Mouse (Mus musculus): ENCODE data around the gene Anp32e. TPM values are rescaled to one million over a fixed set of nuclear protein-coding genes. Genes with fewer than 3 reads are reported as not detected.
"Not testable (repeated sequence)": the region's sequence is repeated elsewhere in the genome, so short reads cannot be mapped to it uniquely, and the experiment has no call there.

Anp32e gene
- polyA plus RNA-seq, 1 experiment from 2014 or later, result 167 TPM

GRCm38 (mm10) chr3:95972873-95973634, 44.0 kb downstream of the Anp32e start:
- 7% methylated on average over 34 of the region's 34 CpGs for WGBS
- Histone ChIP-seq H3K9me3 (replicated peaks; ENCODE audit: control insufficient read depth, low read length) (no peaks in the 10 kb centered on the region), H3K36me3 (ENCODE audit: control insufficient read depth, insufficient read depth, low read length) (no peaks in the 10 kb centered on the region), H3K4me1 (ENCODE audit: control insufficient read depth, insufficient read depth, low read length) (no peaks in the 10 kb centered on the region), H3K27me3 (ENCODE audit: control insufficient read depth, insufficient read depth, low read length) (no peaks in the 10 kb centered on the region; the same call in 1 of the 2 replicates), H3K9ac (ENCODE audit: low read length) (peak overlapping the region; percentile 76), H3K27ac (ENCODE audit: low read length) (peak overlapping the region; percentile 14), H3K4me3 (replicated peaks; ENCODE audit: low read length) (peak overlapping the region; percentile 39), H3K4me2 (ENCODE audit: low read depth, low read length) (peak overlapping the region; percentile 71)
- no peak for ATAC-seq (ENCODE audit: insufficient read depth, low FRiP score)

GRCm38 (mm10) chr3:95977079-95977478, 48.0 kb downstream of the Anp32e start:
- ATAC-seq (ENCODE audit: insufficient read depth, low FRiP score), result no peak

GRCm38 (mm10) chr3:95977587-95977986, 48.5 kb downstream of the Anp32e start:
- H3K27me3 ChIP-seq (ENCODE audit: control insufficient read depth, insufficient read depth, low read length); H3K4me1 ChIP-seq (ENCODE audit: control insufficient read depth, insufficient read depth, low read length); H3K27ac ChIP-seq (ENCODE audit: low read length); H3K9ac ChIP-seq (ENCODE audit: low read length); H3K36me3 ChIP-seq (ENCODE audit: control insufficient read depth, insufficient read depth, low read length); H3K4me3 ChIP-seq (replicated peaks; ENCODE audit: low read length); ATAC-seq (ENCODE audit: insufficient read depth, low FRiP score); H3K4me2 ChIP-seq (ENCODE audit: low read depth, low read length); H3K9me3 ChIP-seq (replicated peaks; ENCODE audit: control insufficient read depth, low read length): not testable (repeated sequence)
- WGBS, result 97% methylated on average over 6 of the region's 7 CpGs

More at GRCm38 (mm10) chr3:95977079-95977478, 48.0 kb downstream of the Anp32e start:
- Histone ChIP-seq H3K4me3 (replicated peaks; ENCODE audit: low read length) (no peak overlapping the region), H3K36me3 (ENCODE audit: control insufficient read depth, insufficient read depth, low read length) (no peaks in the 10 kb centered on the region), H3K27ac (ENCODE audit: low read length) (no peak overlapping the region), H3K9ac (ENCODE audit: low read length) (no peak overlapping the region), H3K4me1 (ENCODE audit: control insufficient read depth, insufficient read depth, low read length) (no peaks in the 10 kb centered on the region), H3K4me2 (ENCODE audit: low read depth, low read length) (no peak overlapping the region), H3K27me3 (ENCODE audit: control insufficient read depth, insufficient read depth, low read length) (no peaks in the 10 kb centered on the region; the same call in 1 of the 2 replicates), H3K9me3 (replicated peaks; ENCODE audit: control insufficient read depth, low read length) (no peaks in the 10 kb centered on the region)
- WGBS, result 53% methylated on average over 3 of the region's 3 CpGs

- no peak for ATAC-seq (ENCODE audit: insufficient read depth, low FRiP score)
- 73% methylated on average over 9 of the region's 9 CpGs for WGBS
- H3K27me3 ChIP-seq (ENCODE audit: control insufficient read depth, insufficient read depth, low read length), result no peaks in the 10 kb centered on the region; the same call in 1 of the 2 replicates
- H3K36me3 ChIP-seq (ENCODE audit: control insufficient read depth, insufficient read depth, low read length), result no peaks in the 10 kb centered on the region
- no peak overlapping the region for H3K27ac ChIP-seq (ENCODE audit: low read length)
- no peak overlapping the region for H3K4me3 ChIP-seq (replicated peaks; ENCODE audit: low read length)
- H3K9ac ChIP-seq (ENCODE audit: low read length), result no peak overlapping the region
- no peaks in the 10 kb centered on the region for H3K9me3 ChIP-seq (replicated peaks; ENCODE audit: control insufficient read depth, low read length)
- H3K4me2 ChIP-seq (ENCODE audit: low read depth, low read length), result no peak overlapping the region
- H3K4me1 ChIP-seq (ENCODE audit: control insufficient read depth, insufficient read depth, low read length), result no peaks in the 10 kb centered on the region
Measured at GRCm38 (mm10) chr3:95978265-95978664, 49.2 kb downstream of the Anp32e start.

- H3K9me3 ChIP-seq (replicated peaks; ENCODE audit: control insufficient read depth, low read length), result no peaks in the 10 kb centered on the region
- ATAC-seq (ENCODE audit: insufficient read depth, low FRiP score), result no peak
- H3K4me3 ChIP-seq (replicated peaks; ENCODE audit: low read length), result no peak overlapping the region
- H3K27me3 ChIP-seq (ENCODE audit: control insufficient read depth, insufficient read depth, low read length), result no peaks in the 10 kb centered on the region
- 82% methylated on average over 12 of the region's 12 CpGs for WGBS
- no peaks in the 10 kb centered on the region for H3K36me3 ChIP-seq (ENCODE audit: control insufficient read depth, insufficient read depth, low read length)
- H3K9ac ChIP-seq (ENCODE audit: low read length), result no peak overlapping the region
- no peak overlapping the region for H3K4me2 ChIP-seq (ENCODE audit: low read depth, low read length)
- peaks cover 7% of the 10 kb centered on the region; the same call in 1 of the 2 replicates for H3K4me1 ChIP-seq (ENCODE audit: control insufficient read depth, insufficient read depth, low read length)
- H3K27ac ChIP-seq (ENCODE audit: low read length), result no peak overlapping the region
Measured at GRCm38 (mm10) chr3:95980276-95980970, 51.4 kb downstream of the Anp32e start.

- ATAC-seq (ENCODE audit: insufficient read depth, low FRiP score), result no peak
- Histone ChIP-seq H3K27ac (ENCODE audit: low read length) (no peak overlapping the region), H3K27me3 (ENCODE audit: control insufficient read depth, insufficient read depth, low read length) (no peaks in the 10 kb centered on the region), H3K9ac (ENCODE audit: low read length) (no peak overlapping the region), H3K4me1 (ENCODE audit: control insufficient read depth, insufficient read depth, low read length) (peaks cover 24% of the 10 kb centered on the region), H3K4me2 (ENCODE audit: low read depth, low read length) (no peak overlapping the region), H3K36me3 (ENCODE audit: control insufficient read depth, insufficient read depth, low read length) (no peaks in the 10 kb centered on the region), H3K9me3 (replicated peaks; ENCODE audit: control insufficient read depth, low read length) (no peaks in the 10 kb centered on the region), H3K4me3 (replicated peaks; ENCODE audit: low read length) (no peak overlapping the region)
- 89% methylated on average over 4 of the region's 4 CpGs for WGBS
Measured at GRCm38 (mm10) chr3:95982129-95982528, 53.1 kb downstream of the Anp32e start.

GRCm38 (mm10) chr3:95985209-95986000, 56.4 kb downstream of the Anp32e start:
- H3K27me3 ChIP-seq (ENCODE audit: control insufficient read depth, insufficient read depth, low read length), result no peaks in the 10 kb centered on the region
- peaks cover 7% of the 10 kb centered on the region; the same call in 1 of the 2 replicates for H3K36me3 ChIP-seq (ENCODE audit: control insufficient read depth, insufficient read depth, low read length)
- H3K9me3 ChIP-seq (replicated peaks; ENCODE audit: control insufficient read depth, low read length), result no peaks in the 10 kb centered on the region
- H3K27ac ChIP-seq (ENCODE audit: low read length), result peak overlapping the region; percentile 97
- ATAC-seq (ENCODE audit: insufficient read depth, low FRiP score), result peak; percentile 94
- H3K9ac ChIP-seq (ENCODE audit: low read length), result peak overlapping the region; percentile 72
- peaks cover 30% of the 10 kb centered on the region for H3K4me1 ChIP-seq (ENCODE audit: control insufficient read depth, insufficient read depth, low read length)
- peak overlapping the region; percentile 20 for H3K4me3 ChIP-seq (replicated peaks; ENCODE audit: low read length)
- H3K4me2 ChIP-seq (ENCODE audit: low read depth, low read length), result peak overlapping the region; percentile 41
- WGBS, result 4% methylated on average over 12 of the region's 12 CpGs

- no peaks in the 10 kb centered on the region for H3K27me3 ChIP-seq (ENCODE audit: control insufficient read depth, insufficient read depth, low read length)
- H3K27ac ChIP-seq (ENCODE audit: low read length), result peak overlapping the region; percentile 97
- peaks cover 30% of the 10 kb centered on the region for H3K4me1 ChIP-seq (ENCODE audit: control insufficient read depth, insufficient read depth, low read length)
- H3K4me2 ChIP-seq (ENCODE audit: low read depth, low read length), result peak overlapping the region; percentile 41
- peak; percentile 27; the same call in 1 of the 2 replicates for ATAC-seq (ENCODE audit: insufficient read depth, low FRiP score)
- no peaks in the 10 kb centered on the region for H3K9me3 ChIP-seq (replicated peaks; ENCODE audit: control insufficient read depth, low read length)
- 4% methylated on average over 21 of the region's 21 CpGs for WGBS
- peak overlapping the region; percentile 20 for H3K4me3 ChIP-seq (replicated peaks; ENCODE audit: low read length)
- H3K9ac ChIP-seq (ENCODE audit: low read length), result peak overlapping the region; percentile 72
- H3K36me3 ChIP-seq (ENCODE audit: control insufficient read depth, insufficient read depth, low read length), result peaks cover 7% of the 10 kb centered on the region; the same call in 1 of the 2 replicates
Measured at GRCm38 (mm10) chr3:95986001-95986622, 57.1 kb downstream of the Anp32e start.

Measured in stomach, embryonic 16.5 days (tissue).